Mouse (Mus musculus): ENCODE measurements around the gene Gm11985. TPM values are rescaled to one million over a fixed set of nuclear protein-coding genes. Genes with fewer than 3 reads are reported as not detected.
"Not testable (repeated sequence)": the region's sequence is repeated elsewhere in the genome, so short reads cannot be mapped to it uniquely, and the experiment has no call there.

Gm11985 gene
- polyA plus RNA-seq, 1 experiment, result not detected

DNA sequence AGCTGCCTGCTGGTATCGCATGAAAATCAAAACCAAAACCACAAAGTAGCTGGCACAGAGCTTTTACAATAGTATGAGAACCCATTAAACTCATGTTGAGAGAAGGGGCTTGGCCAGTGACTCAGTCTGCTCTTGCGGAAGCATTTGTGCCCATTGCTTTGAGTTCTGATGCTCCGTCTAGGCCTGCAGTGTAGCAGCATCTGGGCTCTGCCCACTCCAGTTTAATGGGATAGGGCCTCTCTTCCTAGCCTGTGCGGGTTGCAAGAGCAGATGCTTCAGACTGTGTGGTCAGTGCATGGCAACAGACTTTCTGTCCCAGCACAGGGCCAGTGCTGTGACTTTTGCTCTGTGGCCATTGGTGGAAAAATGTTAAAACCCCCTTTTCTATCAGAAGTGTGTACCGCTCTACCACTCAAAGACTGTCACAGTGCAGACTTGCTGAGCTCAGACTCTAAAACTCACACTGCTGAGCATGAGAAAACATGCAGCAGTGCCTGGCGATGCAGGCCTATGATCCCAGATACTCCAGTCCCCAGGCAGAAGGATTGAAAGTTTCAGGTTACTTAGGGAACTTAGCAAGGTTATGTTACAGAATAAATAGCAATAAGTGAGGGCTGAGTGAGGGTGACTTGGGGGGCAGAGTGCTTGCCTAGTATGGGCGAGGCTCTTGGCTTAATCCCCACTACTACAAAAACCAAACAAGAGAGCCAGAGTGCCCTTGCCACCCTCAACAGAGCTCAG is 38.6 kb upstream of the Gm11985 start:
- H3K27me3 ChIP-seq (ENCODE audit: control insufficient read depth), result no peaks in the 10 kb centered on the region
- H3K4me1 ChIP-seq (ENCODE audit: control insufficient read depth), result no peaks in the 10 kb centered on the region
- H3K4me3 ChIP-seq (replicated peaks), result no peak overlapping the region
- H3K9me3 ChIP-seq (ENCODE audit: control insufficient read depth, low read length), result no peaks in the 10 kb centered on the region
- TF ChIP-seq GATA1 (IDR thresholded peaks at IDR 0.05; ENCODE audit: low read length), result no peak
- TF ChIP-seq TAL1 (IDR thresholded peaks at IDR 0.05; ENCODE audit: low read length), result no peak
- no peaks in the 10 kb centered on the region for H3K36me3 ChIP-seq (ENCODE audit: control insufficient read depth)

DNA sequence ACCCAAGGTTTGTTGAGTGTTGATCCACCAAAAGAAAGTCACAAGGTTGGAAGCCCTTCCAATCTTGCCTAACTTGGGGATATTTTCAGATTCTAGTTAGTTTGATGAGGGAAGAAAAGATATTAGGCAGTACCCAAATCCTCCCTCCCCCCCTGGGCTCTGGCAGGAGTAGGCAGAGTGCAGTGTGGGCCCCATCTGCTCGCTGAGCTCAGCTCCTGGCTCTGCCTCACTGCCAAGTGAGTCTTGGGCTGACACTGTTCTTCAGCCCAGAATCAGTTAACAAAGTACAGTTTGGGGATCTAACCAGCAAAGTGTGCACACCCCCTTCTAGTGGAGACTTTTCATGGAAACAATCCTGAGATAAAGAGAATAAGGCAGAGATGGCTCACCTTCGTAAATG is 37.8 kb upstream of the Gm11985 start:
- Histone ChIP-seq H3K27me3 (ENCODE audit: control insufficient read depth) (no peaks in the 10 kb centered on the region), H3K4me3 (replicated peaks) (no peak overlapping the region), H3K4me1 (ENCODE audit: control insufficient read depth) (no peaks in the 10 kb centered on the region), H3K36me3 (ENCODE audit: control insufficient read depth) (no peaks in the 10 kb centered on the region), H3K9me3 (ENCODE audit: control insufficient read depth, low read length) (no peaks in the 10 kb centered on the region)
- TF ChIP-seq GATA1 (IDR thresholded peaks at IDR 0.05; ENCODE audit: low read length) (no peak), TAL1 (IDR thresholded peaks at IDR 0.05; ENCODE audit: low read length) (no peak)

DNA sequence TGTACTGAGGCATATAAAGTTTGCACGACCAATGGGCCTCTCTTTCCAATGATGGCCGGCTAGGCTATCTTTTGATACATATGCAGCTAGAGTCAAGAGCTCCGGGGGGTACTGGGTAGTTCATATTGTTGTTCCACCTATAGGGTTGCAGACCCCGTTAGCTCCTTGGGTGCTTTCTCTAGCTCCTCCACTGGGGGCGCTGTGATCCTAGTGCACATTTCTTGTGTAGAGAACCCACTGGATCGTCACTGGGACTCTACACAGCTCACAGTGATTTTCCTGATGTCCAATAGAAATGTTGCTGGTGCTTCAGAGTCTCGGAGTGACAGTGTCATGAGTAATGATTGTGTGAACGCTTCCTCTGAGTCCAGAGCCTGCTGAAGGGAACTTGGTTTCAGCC is 33.5 kb upstream of the Gm11985 start:
- H3K27me3 ChIP-seq (ENCODE audit: control insufficient read depth); H3K9me3 ChIP-seq (ENCODE audit: control insufficient read depth, low read length); H3K4me1 ChIP-seq (ENCODE audit: control insufficient read depth); H3K36me3 ChIP-seq (ENCODE audit: control insufficient read depth); H3K4me3 ChIP-seq (replicated peaks): not testable (repeated sequence)

DNA sequence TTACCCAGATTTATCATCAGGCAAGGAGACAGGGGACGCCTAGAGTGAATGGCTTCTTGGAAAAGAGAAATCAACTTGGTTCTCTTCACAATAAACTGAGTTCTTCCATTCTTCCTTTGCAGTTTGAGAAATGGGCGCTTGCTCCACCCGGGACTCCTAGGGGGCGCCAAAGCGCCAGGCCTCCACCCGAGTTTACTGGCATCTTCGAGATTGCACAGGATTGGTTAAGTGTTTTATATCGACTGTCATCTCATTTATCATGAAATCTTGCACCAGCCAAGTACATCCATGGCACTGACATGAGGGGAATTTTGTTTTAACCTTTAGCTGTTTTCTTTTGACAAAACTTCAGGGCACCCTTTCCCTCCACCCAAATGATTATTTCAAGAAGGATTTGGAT is 27.3 kb upstream of the Gm11985 start:
- no peaks in the 10 kb centered on the region for H3K9me3 ChIP-seq (ENCODE audit: control insufficient read depth, low read length)
- peaks cover 36% of the 10 kb centered on the region for H3K27me3 ChIP-seq (ENCODE audit: control insufficient read depth)
- no peak overlapping the region for H3K4me3 ChIP-seq (replicated peaks)
- H3K4me1 ChIP-seq (ENCODE audit: control insufficient read depth), result no peaks in the 10 kb centered on the region
- no peak for TF ChIP-seq GATA1 (IDR thresholded peaks at IDR 0.05; ENCODE audit: low read length)
- no peak for TF ChIP-seq TAL1 (IDR thresholded peaks at IDR 0.05; ENCODE audit: low read length)
- no peaks in the 10 kb centered on the region for H3K36me3 ChIP-seq (ENCODE audit: control insufficient read depth)

DNA sequence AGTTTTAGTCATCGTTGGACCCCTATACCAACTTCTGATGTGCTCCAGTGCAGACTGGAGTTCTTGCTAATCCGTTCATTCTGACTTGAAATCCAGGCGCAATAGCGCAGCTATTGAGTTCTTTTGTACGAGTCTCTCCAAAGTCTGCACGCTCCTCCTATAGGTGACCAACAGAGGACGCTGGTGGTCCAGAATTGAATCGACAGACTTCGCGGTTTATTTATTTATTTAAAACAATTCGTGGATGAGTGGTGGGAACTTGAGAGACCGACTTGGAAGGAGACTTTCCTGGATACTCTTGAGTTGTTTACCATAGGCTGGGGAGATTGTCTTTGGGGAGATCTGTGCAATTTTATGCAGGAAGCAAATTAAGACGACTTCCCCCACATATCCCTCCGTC is 26.4 kb upstream of the Gm11985 start:
- no peak overlapping the region for H3K4me3 ChIP-seq (replicated peaks)

DNA sequence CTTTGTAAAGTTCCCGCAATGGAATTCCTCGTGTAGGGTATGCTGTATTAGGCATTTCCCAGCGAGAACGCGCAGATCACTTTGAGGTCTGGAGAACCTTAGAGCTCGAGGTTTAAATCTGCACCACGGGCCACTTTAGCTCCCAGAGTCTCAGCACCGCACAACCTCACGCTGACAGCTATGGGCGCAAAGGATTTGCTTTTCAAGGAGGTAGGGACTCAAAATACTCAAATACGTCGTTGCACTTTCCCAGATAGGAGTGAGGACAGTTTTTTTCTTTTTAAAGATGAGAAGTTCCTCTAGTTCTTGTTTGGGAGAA is 25.9 kb upstream of the Gm11985 start:
- Histone ChIP-seq H3K9me3 (ENCODE audit: control insufficient read depth, low read length) (no peaks in the 10 kb centered on the region), H3K4me3 (replicated peaks) (no peak overlapping the region), H3K4me1 (ENCODE audit: control insufficient read depth) (no peaks in the 10 kb centered on the region), H3K36me3 (ENCODE audit: control insufficient read depth) (no peaks in the 10 kb centered on the region), H3K27me3 (ENCODE audit: control insufficient read depth) (peaks cover 36% of the 10 kb centered on the region)
- TF ChIP-seq GATA1 (IDR thresholded peaks at IDR 0.05; ENCODE audit: low read length) (no peak), TAL1 (IDR thresholded peaks at IDR 0.05; ENCODE audit: low read length) (no peak)

More for the DNA sequence above, 26.4 kb upstream of the Gm11985 start:
- no peak for TF ChIP-seq TAL1 (IDR thresholded peaks at IDR 0.05; ENCODE audit: low read length)
- TF ChIP-seq GATA1 (IDR thresholded peaks at IDR 0.05; ENCODE audit: low read length), result no peak
- Histone ChIP-seq H3K27me3 (ENCODE audit: control insufficient read depth) (peaks cover 36% of the 10 kb centered on the region), H3K9me3 (ENCODE audit: control insufficient read depth, low read length) (no peaks in the 10 kb centered on the region), H3K36me3 (ENCODE audit: control insufficient read depth) (no peaks in the 10 kb centered on the region), H3K4me1 (ENCODE audit: control insufficient read depth) (no peaks in the 10 kb centered on the region)

DNA sequence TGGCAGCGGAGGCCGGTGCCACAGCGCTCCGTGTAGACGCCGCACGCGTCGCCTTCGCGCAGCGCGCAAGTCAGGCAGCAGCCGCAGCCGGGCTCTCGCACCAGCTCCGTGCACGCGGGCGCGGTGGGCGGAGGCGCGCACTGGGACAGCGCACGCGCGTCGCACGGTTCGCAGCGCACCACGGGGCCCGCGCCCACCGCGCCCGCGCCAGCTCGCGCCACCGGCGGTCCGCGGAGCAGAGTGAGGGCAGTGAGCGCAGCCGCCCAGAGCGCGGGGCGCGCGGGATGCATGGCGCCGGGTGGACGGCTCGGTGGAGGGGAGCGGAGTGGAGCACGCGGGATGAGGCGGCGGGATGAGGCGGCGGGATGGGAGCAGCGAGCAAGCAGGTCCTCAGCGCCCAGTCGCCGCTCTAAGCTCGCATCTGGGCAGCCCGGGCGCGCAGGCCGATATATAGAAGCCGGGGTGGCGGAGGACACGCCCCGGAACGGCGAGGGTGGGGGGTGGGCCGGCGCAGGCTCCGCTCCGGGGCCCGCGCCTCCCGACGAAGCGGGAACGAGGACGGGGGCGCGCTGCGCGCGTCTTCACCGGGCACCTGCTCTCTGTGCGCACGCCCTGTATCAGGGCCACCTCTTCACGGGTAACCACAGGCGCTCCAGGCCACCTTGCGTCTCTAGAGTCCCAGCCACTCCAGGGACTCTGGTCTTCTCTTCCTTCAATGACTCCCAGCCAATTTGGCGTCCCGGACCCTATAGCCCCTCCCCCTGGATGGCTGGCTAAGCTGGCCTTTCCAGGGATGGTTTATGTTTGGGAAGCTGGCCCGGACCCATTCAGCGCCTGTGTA is 25.4 kb upstream of the Gm11985 start, which contains the start of gene Igfbp3:
TSS of gene Igfbp3 (minus strand) at position 423 of the 841 bp plus-strand sequence.
- Histone ChIP-seq H3K4me3 (replicated peaks) (peak within 1 kb of the TSS; percentile 27), H3K9me3 (ENCODE audit: control insufficient read depth, low read length) (no peaks in the 10 kb centered on the region), H3K4me1 (ENCODE audit: control insufficient read depth) (no peaks in the 10 kb centered on the region), H3K27me3 (ENCODE audit: control insufficient read depth) (peaks cover 36% of the 10 kb centered on the region), H3K36me3 (ENCODE audit: control insufficient read depth) (no peaks in the 10 kb centered on the region)
- TF ChIP-seq TAL1 (IDR thresholded peaks at IDR 0.05; ENCODE audit: low read length) (no peak), GATA1 (IDR thresholded peaks at IDR 0.05; ENCODE audit: low read length) (no peak)

DNA sequence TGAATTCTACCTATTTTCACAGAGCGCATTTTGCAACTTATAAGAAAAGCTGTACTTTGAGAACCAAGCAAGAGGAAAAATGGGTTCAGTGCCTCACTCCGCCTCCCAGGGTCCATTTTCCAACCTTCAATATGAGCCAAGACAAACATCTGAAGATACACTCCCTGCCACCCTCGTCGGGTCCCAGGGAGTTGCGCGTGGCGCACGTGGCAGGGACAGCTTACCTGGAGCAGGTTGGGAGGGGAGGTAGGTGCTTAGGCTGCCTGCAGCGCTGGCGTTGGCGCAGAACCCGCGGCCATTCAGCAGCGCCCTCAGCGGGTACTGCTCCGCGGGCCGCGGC is 24.8 kb upstream of the Gm11985 start:
- Histone ChIP-seq H3K4me3 (replicated peaks) (peak overlapping the region; percentile 27), H3K9me3 (ENCODE audit: control insufficient read depth, low read length) (no peaks in the 10 kb centered on the region), H3K36me3 (ENCODE audit: control insufficient read depth) (no peaks in the 10 kb centered on the region), H3K27me3 (ENCODE audit: control insufficient read depth) (peaks cover 36% of the 10 kb centered on the region), H3K4me1 (ENCODE audit: control insufficient read depth) (no peaks in the 10 kb centered on the region)
- TF ChIP-seq GATA1 (IDR thresholded peaks at IDR 0.05; ENCODE audit: low read length) (no peak), TAL1 (IDR thresholded peaks at IDR 0.05; ENCODE audit: low read length) (no peak)

DNA sequence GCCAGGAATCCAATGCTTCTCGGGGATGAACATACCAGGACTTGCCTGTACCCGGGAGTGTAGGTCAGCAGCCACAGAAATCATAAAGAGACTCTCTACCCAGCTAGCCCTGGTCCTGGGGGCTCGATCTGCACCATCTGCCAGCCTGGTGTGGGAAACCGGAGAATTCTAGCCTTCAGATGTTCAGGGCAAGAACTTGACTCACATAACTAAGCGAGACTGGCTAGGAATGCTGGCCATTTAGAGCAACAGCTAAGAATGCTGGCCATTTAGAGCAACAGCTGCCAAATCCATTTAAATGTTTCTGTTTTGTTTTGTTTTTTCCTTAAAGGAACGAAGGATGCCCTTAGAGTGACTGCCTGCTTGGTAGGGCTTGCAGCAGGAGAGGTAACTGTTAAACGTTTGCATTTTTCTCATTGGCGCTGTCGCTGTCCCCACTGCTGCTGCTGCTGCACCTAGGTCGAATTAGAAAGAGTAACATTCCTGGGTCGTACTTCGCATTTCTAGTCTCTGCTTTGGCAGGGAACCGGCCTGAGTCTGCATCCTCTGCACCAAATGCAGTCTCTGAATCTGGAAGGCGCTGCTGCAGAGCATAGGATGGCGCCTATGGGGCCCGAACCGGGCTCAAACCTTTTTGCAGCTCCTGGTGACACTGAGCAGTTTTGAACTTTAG is 23.9 kb upstream of the Gm11985 start:
- H3K4me1 ChIP-seq (ENCODE audit: control insufficient read depth), result no peaks in the 10 kb centered on the region
- H3K27me3 ChIP-seq (ENCODE audit: control insufficient read depth), result peaks cover 36% of the 10 kb centered on the region
- no peak overlapping the region for H3K4me3 ChIP-seq (replicated peaks)
- H3K9me3 ChIP-seq (ENCODE audit: control insufficient read depth, low read length), result no peaks in the 10 kb centered on the region
- TF ChIP-seq GATA1 (IDR thresholded peaks at IDR 0.05; ENCODE audit: low read length) (no peak), TAL1 (IDR thresholded peaks at IDR 0.05; ENCODE audit: low read length) (no peak)
- H3K36me3 ChIP-seq (ENCODE audit: control insufficient read depth), result no peaks in the 10 kb centered on the region
